Mouse (Mus musculus): ENCODE measurements around the gene Emc7.

DNA sequence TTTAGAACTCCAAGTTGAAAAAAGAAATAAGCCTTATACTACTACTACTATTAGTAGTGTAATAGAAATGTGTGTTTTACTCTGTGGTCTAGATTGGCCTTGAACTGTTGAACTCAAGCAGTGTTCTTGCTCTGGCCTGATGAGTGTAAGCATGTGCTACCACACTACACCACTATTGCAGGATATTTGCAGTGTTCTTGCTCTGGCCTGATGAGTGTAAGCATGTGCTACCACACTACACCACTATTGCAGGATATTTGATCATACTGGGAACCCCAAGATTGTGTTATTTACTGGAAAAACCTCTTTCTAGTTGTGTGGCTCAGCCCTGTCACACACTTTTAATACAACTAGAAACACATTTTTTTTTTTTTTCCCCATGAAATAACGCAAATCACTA, 52.6 kb downstream of the Emc7 start:
- TF ChIP-seq POLR2A (IDR thresholded peaks at IDR 0.05; ENCODE audit: insufficient read depth, low read depth, low read length), result no peak
- TF ChIP-seq CTCF (IDR thresholded peaks at IDR 0.05), result no peak

Data from heart, adult 2 months (tissue).